Mouse (Mus musculus) heart, postnatal 0 days (tissue): Measurements from ENCODE around the gene Mtmr10.

Source experiments
- CTCF ChIP-seq: IDR thresholded peaks from 2 replicates; pipeline ENCODE4 v1.5.1; 2016; ENCODE audit warnings: antibody characterized with exemption, control low read depth, low read depth
- EP300 ChIP-seq: IDR thresholded peaks from 2 replicates; pipeline ENCODE4 v1.6.1; 2016; ENCODE audit warnings: antibody characterized with exemption, low read depth

DNA sequence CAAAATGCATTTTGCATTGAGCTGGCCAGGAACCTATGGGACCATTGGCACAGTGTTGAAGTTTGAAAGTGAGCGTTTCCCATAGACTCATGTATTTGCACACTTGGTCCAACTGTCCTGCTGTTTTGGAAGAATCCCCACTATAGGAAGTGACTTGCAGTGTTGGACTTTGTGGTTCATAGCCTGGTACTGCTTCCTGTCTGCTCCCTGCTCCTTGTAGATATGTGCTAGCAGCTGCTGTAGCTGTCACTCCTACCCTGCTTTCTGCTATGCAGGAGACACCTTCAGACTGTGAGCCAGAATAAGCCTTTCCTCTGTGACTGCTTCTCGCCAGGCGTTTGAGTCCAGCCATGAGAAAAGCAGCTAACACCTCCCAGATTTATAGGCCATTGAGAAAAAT lies 43.9 kb downstream of the Mtmr10 start:
- no peak for TF ChIP-seq CTCF
- TF ChIP-seq EP300, result no peak
